Mouse (Mus musculus): ENCODE results near the gene Epha2.
A peak's percentile ranks its signal among the peaks of the same experiment; 100 is the strongest.

Epha2 gene

DNA sequence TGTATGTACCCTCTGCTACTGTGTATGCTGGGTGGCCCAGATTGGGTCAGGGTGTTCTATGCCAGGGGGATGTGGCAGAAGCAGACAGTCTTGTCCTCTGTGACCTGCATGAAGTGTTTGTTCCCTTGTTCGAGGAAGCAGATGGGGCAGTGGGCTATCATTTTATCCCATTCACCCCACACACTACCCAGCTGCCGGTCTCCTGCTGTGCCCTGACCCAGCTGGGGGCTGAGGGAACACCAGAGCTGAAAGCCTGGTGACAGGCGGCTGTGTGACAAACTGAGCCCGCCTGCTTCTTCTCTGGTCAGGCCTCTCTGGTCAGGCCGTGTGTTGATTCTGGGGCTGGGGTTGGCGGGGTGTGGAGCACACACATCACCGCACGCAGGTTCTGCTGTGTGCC is 5.0 kb downstream of the Epha2 start:
- no peak for DNase-seq

DNA sequence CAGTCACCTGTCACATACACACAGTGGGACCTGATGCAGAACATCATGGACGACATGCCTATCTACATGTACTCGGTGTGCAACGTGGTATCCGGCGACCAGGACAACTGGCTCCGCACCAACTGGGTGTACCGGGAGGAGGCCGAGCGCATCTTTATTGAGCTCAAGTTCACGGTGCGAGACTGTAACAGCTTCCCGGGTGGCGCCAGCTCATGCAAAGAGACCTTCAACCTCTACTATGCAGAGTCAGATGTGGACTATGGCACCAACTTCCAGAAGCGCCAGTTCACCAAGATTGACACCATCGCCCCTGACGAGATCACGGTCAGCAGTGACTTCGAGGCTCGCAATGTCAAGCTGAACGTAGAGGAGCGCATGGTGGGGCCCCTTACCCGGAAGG is 7.3 kb downstream of the Epha2 start:
- no peak for DNase-seq

DNA sequence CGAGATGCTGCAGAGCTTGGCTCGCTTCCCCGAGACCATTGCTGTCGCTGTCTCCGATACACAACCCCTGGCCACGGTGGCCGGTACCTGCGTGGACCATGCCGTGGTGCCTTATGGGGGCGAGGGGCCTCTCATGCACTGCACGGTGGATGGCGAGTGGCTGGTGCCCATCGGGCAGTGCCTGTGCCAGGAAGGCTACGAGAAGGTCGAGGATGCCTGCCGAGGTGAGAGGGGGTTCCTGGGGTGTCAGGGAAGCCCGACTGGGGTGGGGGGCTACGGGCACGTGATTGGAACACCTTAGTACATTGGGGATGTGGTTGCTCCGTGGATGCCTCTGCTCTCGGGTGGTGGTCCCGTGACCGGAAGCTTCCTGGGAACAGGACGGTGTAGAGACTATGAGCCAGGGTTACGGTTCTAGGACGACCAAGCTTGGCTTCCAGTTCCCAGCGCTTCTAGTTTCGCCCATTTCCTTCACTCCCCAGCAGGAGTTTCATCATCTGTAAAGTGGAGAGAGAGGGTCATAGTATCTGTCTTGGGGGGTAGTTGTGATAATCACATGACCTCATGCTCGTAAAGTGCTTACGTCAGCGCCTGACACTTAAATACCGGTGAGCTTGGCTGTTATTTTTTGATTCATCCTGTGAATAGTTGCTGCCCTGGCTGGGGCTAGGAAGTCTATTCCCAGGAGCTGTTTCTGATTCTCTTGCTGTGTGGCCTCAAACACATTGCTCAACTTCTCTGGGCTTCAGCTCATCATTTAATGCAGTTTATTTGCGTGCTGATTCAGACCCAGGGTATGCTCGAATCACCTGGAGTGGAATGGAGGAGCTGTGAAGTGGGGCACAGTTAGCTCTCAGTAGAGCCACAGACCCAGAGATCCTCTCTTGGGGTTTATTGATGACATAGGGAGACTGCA is 8.1 kb downstream of the Epha2 start:
- DNase-seq: no peak

DNA sequence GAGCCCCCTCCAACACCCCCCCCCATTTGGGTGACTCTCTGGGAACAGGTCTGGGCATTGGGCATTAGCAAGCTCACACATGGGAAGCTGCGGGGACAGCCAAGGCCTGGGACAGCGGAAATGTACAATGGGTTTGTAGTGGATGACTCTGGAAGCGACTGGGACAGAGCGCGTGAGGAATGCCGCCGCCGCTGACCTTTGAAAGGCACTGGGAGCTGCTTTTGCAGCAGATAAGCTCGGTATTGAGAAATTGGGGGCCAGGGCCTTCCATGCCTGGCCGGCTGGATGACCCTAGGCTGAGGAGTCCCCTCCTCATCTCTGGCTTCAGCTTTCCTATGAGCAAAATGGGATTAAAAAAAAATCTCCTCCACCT is 8.7 kb downstream of the Epha2 start:
- no peak for DNase-seq

DNA sequence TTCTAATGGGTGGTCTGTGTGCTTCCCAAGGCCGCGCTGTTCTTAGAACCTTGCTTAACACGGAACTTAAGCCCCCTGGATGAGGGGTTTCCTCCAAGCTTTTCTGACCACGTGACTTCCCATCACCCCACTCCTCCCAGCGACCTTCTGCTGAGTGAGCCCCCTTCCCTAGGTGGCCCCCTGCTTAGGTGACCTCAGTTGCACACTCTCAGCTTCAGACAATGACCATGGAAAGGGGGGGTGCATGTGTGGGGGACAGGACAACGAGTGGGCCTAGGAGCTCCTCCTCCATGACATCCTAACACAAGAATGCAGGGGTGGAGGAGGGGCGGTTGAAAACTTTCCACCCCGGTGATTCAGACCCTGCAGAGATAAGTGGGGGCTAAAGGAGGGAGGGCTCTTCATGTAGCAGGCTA is 9.2 kb downstream of the Epha2 start:
- DNase-seq: no peak

DNA sequence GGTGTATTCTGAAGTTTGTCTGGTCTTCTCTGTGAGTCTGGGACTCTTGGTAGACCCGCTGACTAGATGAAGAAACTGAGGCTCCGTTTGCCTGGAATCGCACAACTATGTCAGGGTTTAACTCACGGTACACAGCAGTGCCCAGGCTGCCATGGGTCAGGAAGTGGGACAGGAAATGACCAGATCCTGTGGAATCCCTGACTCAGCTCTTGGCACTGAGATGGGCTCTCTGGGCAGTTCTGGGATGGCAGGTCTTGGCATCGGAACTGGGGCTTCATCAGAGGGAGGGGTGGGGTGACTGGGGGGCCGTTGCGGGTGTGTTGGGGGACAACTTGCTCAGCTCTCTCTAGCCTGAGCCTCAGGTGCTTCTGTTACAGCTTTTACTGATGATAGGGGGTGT is 10.0 kb downstream of the Epha2 start:
- no peak for DNase-seq

DNA sequence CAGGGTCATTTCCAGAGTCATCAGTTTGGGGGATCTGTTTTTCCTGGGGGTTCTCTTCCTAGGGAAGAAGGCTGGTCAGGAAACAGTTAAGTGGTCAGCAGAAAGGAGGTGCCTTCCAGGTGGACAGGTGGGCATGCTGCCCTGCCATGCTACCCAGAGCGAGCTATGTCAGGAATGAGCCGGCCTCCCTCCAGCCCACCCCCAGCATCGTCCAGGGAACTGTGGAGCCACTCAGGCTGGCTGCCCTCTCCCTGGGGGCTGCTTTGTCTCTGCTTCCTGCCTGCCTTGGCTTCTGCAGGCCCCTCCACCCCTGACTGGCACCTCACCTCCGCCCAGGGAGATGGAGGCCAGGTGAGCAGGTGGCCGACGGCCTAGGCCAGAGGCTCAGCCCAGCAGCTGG is 10.5 kb downstream of the Epha2 start:
- DNase-seq: no peak

DNA sequence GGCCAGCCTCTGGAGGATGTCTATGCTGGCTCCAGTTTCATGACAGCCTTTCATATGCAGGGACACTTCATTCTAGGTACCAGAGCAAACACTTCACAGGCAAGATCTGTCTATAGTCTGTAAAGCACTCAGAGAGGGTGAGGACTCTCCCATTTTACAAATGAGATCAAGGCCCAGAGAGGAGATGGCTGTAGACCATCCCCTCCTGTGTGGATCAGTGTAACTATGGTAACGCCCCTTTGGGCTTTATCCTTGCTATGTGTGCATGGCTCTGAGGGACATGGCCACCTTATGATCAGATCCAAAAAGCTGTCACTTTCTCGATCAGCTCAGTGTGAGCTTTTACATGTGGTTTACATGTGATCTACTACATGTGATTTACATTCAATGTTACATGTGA is 10.9 kb downstream of the Epha2 start:
- no peak for DNase-seq

DNA sequence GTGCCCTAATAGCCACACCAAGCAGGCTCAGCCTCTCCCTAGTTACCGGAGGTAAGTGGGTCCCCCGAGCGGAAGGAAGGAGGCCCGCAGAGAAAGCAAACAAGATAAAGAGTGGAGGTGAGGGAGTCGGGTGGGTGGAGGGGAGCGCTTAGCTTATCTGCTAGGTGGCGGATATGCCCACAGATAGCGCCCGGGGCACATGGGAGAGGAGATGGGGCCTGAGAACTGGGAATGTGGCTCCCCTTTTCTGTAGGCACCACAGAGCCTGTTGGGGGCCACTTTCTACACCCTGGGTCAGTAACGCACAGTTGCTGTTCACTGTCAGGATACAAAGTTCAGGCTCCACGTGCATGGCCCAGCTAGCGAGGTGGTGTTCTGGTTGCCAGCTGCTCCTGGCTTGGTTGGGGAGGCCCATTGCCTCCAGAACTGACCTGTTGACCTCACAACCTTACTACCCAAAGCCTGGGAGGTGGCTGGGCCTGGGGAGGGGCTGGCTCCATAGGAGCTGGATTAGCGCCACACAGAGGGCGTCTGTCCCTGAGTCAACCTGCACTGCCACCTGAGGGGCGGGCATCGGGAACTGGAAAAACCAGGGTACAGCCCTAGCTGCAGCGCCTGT is 11.6 kb downstream of the Epha2 start:
- DNase-seq: no peak

DNA sequence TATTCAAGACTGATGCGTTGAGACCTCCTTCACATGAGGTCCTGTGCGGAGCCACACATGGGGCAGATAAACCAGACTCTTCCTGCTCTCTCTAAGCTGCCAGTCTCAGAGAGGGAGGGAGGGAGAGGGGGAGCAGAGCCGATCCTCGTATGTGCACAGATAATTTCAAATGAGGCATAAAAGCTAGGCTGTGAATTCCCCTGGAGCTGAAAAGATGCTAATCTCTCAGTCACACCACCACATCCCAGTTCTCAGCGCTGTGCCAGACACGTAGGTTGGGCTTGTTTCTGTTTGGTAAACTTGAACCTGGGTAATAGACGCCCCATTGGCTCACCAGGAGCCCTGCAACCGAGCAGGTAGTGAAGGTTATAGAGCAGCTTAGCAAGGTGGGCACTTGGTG is 12.4 kb downstream of the Epha2 start:
- DNase-seq: no peak

DNA sequence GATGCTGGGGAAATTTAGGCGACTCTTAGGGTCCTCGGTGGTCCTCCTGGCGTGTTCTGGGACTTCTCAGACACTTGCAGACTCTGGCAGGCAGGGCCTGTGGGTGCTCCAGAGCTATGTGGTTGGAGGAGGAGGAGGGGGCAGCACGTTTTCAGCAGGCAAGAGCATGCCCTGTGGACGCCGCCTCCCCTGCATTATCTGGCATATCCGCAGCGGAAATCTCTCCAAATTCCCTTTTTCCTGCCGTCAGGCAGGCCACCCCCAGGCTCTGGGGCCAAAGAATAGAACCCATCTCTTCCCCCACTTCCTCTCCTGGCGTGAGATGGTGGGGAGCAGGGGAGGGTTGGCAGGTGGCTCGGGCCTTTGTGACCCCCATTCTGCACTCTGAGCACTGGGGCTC is 12.9 kb downstream of the Epha2 start:
- DNase-seq: no peak

DNA sequence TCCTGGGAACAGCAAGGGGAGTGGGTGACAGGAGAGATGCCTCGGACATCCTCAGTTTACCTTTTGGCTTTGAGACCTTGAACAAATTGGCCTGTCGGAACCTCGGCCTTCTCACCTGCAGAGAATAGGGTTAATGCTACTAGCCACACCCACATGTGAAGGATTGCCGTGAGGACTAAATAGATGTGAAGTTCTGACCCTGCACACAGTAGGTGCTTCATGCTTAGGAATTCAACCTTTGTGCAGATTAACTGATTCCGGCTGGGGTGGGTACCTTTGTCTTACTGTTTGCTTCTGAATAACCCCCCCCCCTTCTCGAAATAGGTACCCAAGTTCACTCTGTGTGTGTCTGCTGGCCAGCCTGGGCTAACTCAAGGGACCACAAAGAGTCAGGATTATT is 13.7 kb downstream of the Epha2 start:
- DNase-seq: no peak

DNA sequence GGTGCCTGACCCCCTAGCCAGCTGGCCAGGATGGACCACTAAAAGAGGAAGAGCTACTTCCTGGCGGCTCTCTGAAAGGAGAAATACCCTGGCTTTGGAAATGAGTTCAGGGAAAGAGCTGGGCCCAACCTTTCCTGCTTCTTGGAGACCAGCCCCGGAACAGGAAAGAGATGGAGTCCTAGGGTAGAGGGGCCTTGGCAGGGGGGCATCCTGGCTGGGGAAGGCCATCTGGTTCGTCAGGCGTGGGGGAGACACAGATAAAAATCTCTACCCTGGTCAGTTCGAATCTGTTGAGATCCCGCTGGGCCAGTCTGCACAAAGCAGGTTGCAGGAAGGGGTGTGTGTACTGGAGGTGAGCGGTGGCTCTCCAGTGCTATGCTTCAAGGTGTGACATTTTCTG is 15.0 kb downstream of the Epha2 start:
- DNase-seq: peak; percentile 24

DNA sequence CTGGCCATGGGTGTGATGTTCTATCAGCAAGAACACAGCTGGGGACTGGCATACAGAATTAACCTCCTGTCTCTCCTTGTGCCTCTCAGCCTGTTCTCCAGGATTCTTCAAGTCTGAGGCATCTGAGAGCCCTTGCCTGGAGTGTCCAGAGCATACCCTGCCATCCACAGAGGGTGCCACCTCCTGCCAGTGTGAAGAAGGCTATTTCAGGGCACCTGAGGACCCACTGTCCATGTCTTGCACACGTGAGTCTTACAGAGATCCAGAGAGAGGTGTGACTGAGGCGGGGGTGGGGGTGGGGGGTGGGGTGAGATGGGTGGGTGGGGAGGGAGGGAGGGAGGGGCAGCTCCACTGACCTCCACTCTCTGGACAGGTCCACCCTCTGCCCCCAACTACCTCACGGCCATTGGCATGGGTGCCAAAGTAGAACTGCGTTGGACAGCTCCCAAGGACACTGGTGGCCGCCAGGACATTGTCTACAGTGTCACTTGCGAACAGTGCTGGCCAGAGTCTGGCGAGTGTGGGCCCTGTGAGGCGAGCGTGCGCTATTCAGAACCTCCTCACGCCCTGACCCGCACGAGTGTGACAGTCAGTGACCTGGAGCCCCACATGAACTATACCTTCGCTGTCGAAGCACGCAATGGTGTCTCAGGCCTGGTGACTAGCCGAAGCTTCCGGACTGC is 15.6 kb downstream of the Epha2 start:
- DNase-seq: no peak

DNA sequence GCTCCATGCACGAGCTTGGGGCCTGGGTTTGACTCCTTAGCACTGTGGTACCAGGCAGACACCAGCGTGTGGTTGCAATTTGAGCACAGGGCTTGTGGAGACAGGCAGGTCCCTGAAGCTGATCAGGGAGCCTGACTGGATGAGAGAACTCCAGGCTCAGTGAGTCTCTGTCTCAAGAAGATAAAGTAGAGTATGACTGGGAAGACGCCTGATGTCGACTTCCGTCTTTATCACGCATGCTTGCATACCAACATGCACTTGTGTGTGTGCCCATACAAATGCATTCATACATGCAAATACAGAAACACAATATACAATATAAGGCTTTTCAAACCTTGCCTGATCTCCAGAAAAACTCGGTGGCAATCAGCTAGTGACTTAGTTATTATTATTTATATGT is 16.9 kb downstream of the Epha2 start:
- no peak for DNase-seq

DNA sequence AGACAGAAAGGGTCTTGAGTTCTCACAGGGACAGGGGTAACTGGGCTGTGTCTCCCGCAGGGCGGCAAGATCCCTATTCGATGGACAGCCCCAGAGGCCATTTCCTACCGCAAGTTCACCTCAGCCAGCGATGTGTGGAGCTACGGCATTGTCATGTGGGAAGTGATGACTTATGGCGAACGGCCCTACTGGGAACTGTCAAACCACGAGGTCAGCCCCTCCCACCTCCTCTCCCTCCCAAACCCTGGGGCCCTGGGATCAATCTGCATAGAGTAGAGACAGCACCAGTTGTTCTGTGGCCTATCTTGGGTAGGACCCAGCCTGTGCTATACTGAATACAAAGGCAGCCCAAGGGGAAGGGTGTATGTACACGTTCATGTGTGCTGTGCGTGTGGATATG is 21.5 kb downstream of the Epha2 start:
- no peak for DNase-seq

DNA sequence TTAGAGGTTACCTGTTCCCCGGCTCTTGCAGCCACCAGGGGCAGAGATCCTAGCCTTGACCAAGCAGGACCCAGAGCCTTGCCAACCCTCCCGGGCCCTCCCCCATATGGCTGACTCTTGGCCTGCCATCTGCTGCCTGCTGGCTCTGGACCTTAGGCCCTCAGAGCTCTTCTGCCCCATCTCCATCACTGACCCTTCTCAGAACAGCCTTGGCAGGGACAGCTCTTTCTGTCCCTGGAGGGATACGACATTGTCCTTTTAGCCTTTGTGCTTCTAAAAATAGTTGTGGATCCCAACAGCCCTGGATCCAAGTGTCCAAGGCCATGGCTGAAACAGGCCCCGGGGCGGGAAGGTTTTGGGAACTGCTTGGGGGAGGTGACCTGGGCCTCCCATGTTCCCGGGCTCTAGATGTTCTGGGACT is 23.7 kb downstream of the Epha2 start:
- DNase-seq: peak; percentile 42

DNA sequence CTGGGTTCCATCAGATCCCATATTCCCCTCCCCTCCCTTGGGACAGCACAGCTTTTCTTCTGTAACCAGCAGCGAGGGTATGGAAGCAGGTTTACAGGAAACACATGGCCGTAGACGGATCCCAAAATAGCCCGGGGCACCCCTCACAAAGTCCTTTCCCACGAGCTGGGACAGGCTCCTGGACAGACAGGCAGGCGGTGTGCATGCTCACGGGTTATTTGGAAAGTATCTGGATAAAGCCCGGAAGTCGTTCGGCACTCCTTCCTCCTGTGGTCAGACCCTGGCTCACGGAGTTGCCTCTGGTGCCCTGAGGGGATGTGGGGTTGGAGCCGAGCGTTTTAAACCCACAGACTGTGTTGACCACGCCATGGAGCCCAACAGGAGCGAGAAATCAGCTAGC is 24.6 kb downstream of the Epha2 start:
- no peak for DNase-seq

DNA sequence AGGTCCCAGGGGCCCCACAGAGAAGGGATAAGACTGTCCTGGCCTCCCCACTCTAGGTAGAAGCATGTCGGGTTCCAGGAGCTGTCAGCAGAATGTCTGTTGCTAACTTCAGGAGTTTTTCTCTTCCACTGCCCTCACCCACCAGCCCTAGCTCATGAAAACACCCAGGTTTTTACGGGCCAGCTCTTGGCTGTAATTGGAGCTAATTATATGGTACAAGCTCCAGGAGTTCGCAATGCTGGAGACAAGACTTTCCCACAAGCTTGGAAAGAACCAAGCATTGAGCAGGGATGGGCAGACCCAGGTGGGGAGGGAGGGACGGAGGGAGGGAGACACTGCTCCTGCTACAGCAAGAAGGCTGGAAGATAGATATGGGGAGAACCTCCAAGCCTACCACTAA is 26.0 kb downstream of the Epha2 start:
- DNase-seq: no peak

DNA sequence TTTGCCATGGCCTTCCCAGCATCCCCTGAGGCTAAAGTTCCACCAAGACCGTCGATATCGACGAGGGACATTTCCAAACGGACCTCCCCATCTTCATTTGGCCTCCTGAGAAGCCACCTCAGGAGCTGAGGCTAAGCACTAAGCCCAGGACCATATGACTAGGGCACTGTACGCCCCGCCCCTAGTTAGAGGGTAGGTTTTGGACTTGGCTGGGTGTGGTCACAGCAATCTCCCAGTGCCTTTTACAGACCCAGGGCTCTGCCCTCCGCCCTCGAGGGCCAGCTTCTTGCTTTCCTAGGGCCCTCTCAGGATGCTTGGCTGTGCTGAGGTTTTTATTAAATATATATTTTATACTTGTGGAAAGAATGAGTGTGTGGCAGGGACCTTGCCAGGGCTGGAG is 27.7 kb downstream of the Epha2 start:
- DNase-seq: no peak

DNA sequence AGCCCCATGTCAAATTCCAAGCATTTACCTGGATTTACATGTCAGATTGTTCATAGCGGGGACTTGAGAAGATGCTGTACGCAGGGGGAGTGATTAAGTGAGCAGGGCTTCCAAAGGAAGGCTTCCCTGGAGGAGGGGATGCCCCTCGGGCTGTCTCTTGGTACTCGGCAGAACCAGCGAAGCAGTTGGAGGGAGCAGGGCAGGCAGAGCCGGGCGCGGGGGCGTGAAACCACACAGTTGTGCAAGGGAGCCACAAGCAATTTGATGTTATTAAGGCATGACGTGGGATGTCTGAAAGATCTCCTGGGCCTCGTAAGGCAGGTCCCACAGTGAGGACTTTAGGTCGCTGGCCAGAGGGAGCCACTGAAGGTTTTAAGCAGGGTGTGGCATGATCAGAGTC is 28.9 kb downstream of the Epha2 start:
- DNase-seq: no peak

DNA sequence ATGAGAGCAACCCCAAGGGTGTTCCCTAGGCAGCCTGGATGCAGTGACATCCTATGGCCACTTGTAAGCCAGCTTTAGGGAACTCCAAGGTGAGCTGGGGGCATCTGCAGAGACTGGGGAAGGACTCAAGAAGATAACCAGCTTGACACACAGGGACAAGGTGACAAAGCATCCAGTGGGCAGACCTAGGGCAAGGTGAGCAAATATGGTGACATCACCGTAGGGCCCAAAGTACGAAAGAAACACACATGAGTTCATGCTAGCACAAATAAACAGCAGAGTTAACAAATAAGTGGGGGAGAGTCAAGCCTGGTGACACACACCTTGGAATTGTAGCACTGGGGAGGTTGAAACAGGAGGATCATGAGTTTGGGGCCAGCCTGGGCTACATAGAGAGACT is 30.4 kb downstream of the Epha2 start:
- DNase-seq: no peak

DNA sequence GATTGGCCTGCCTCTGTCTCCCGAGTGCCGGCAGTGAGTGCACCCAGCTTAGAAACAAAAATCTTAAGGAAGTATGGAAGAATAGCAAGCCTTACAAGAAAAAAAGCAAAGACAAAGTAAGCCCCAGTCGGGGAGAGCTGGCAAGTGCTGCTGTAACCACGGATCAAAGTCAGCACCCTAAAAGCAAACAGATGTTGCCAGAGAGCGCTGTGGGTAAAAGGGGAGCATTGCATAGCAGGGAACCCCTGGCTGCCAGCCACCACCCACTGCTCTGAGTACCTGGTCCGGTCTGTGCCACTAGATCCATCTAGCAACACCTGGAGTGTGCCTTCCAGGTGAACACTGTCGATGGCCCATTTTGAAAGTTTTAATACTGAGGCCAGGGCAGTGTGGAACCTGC is 31.2 kb downstream of the Epha2 start:
- no peak for DNase-seq

DNA sequence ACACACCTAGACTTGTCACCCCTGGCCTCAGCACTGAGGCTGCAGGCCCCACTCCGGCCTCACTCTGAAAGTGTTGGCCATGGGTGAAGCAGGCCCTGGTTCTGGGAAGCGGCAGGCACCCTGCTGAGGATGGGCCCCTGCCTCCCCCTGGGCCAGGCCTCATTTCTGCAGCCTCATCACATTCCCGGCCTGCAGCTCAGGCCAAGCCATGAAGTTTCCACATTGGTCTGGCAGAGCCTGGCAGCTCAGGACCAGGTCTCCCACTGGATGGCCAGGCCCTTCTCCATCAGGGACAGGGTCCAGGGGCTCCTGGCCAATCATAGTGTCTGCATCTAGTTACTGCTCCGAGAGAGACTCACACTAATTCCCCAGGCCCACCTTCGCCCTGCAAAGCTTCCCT is 33.7 kb downstream of the Epha2 start:
- DNase-seq: no peak

All from cerebellum, adult 8-10 months (tissue).